Mouse (Mus musculus) retina, embryonic 14.5 days (tissue): ENCODE data around the gene Gm10337.

Source experiments
- DNase-seq: peaks from one replicate; pipeline ENCODE4 v3.0.0-alpha.2; 2015; ENCODE audit warnings: low spot score

The Gm10337 gene

DNA sequence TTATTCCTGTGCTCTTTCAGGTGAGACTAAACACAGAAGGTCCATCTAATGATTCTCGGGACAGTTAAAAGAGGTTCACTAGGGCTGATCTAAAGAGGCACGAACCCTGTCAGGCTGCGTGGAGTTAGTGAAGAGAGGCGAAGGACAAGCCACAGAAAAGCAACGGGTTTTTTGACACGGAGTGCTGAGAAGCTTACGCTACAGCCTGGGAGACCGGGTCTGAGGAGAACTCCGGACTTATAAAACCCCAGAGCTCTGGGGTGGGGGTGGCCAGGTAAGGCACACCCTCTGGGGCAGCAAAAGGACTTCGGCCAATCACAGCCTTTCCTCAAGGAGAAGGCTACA, 14.1 kb downstream of the Gm10337 start:
- no peak for DNase-seq

DNA sequence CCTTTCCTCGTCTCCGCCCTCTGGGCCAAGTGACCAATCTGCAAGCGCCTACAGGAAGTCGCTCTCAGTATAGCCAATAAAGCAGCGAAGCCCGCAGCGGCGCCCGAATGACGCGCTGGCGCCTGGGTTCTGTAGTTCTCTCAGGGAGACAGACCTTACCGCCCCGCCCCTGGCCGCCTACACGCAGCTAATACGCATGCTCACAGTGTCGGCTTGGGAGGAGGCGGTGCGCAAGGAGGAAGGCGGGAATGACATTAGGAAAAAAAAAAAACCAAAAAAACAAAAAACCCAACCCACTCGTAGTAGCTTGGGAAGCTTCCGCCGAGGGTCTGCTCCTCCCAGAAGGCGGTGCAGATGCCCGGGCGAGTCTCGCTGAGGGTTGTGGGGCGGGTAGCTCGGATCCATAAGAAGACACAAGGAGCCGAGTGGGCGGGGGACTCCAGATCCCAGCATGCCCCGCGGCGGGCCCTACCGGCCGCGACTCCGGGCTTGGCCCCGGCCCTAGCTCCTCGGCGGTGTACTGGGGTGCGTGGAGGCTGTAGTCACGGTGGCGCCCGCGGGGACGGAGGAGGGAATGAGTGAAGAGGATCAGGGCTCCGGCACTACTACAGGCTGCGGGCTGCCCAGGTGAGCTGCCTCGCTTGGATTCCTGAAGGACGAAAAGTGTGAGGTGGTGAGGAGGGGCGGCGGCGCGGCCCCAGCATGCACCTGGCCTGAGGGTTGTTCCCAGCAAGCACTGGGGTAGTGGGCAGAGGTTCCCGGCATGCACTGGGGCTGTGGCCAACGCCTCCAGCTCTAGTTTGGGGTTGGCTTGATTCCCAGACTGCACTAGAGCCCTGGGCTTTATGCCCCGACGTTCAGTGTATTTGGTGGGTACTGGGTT, 14.7 kb downstream of the Gm10337 start, which contains the start of gene Tarbp2:
Gene Tarbp2 (plus strand): TSS at position 217 of the 883 bp plus-strand sequence.
- DNase-seq, result peak; percentile 99

GRCm38 (mm10) chr15:102518859-102519201, 15.3 kb downstream of the Gm10337 start:
- DNase-seq, result no peak

DNA sequence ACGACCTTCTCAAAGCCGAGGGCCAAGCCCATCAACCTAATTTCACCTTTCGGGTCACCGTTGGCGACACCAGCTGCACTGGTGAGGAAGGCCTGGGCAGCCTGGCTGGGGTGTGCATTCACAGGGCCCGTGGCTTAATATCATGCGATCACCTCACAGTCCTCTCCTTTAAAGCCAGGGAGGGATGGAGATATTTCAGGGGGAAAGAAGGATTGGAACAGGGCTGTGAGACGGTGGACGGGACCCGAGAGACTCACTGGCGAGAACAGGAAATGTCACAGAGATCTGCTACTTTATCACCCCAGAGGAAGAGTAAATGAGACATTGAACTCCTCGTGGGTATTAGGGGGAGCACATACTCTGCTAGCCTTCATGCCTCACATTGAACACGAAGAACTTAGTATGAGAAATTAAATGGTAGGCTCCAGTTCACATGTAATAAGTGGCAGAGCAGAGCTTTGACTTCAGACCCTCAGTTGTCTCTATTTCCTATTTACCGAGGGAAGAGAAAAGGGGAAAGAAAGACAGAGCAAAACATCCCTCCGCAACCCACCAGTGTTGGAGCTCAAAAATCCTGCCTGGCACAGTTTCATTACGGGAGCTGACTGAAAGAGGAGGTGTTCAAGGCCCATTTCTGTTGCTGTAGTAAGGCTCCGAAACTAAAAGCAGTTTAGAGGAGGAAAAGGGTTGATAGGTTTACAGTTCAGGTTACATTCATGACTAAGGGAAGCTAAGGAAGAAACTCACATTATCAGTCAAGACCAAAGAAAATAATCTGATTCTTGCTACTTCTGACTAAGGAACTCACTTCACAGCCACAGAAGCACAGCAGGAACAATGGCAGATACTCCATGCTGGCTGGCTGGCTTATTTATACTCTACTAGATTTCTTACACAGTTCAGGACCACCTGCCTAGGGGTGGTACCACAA, 16.0 kb downstream of the Gm10337 start:
- DNase-seq, result no peak

DNA sequence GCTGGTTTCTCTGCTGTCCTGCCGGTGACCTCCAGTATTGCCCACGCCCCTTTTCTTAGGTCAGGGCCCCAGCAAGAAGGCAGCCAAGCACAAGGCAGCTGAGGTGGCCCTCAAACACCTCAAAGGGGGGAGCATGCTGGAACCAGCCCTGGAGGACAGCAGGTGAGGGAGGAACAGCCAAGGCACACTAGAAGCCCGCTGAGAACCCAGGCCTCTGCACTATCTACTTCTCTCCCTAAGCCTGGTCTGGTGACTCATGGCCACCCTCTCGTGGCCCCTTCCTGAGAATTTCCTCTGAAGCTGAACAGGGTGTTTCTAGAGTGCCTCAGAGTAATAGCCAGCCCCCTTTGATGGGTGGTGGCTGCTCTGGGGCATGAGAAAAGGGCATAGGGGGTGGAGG, 16.9 kb downstream of the Gm10337 start:
- DNase-seq, result no peak

DNA sequence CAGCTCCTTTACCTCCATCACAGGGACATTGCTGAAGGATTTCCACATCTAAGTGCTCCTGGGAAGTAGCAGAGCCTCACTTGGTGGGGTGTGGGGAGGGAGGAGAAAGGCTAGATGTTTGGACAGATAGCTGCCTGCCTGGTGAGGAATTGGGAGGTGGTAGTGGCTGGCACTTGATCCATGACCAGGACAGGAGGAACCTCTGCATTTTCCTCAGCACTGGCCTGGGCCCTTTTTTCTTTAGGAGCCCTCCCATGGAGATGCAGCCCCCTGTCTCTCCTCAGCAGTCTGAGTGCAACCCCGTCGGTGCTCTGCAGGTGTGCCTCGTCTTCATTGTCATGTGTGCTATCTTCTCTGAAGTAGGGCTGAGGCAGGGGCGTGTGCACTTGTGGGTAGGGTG, 18.0 kb downstream of the Gm10337 start:
- no peak for DNase-seq

DNA sequence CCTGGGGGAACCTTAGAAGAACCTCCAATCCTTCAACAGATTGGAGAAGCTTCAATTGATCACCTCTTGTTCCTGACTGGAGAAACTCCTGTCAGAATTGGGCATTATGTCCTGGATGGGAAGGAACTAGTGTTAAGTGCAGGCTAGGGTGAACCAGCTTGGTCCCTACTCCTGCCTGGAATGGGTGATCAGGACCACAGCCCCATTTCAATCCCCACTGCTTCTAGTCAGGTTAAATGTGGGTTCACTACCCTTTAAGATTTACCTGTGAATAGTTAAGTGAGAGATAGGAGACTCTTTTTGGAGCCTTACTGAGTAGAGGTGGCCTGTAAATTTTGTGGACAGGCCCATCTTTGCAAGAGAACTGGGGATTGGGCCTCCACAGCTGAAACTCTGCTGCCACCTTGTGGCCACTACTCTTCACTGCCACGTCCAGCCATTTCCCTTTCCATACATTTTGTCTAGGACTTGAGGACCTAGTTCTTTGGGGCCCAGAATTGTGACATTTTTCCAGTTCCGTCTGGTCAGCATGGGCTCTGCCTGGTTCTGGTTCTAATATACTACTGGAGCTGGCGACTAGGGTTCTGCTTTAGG, 21.5 kb downstream of the Gm10337 start, which contains the start of gene Npff:
Gene Npff (minus strand): TSS at position 51 of the 594 bp plus-strand sequence.
- DNase-seq, result peak; percentile 94

GRCm38 (mm10) chr15:102526111-102527002, 22.8 kb downstream of the Gm10337 start:
- no peak for DNase-seq

DNA sequence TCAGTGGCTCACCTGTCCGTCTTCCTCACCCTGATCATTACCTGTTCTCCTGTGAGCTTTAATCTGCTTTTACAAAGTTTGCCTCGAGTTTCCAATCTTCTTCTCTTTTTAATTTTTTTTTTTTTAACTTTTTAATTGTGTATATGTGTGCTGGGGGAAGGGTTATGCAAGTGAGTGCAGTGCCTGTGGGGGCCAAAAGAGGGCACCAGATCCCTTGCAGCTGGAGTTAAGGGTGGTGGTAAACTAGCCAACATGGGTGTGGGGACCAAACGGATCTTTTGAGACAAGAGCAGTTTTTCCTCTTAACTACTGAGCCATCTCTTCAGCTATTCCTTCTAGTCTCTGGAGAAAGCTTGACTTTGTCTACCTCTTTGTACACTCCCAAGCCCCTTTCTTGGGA, 24.4 kb downstream of the Gm10337 start:
- DNase-seq, result no peak

DNA sequence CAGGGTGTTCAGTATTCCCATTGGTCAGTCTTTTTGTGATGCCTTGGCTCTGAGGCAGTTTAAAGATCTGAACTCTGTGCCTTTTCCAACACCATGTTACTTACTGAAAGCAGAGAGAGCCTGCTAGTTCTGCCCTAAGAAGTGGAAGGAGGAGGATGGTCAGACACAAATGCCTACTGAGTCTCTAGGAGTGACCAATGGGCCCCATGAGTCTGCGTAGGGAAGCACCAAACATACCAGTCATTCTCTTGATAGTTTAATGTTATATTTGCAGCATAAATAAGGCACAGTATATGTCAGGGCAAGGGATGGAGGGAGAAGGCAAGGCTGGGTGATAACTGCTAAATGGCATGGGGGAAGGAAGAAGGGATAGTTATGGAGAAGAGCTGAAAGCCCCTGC, 24.9 kb downstream of the Gm10337 start:
- no peak for DNase-seq

GRCm38 (mm10) chr15:102530566-102530965, 27.0 kb downstream of the Gm10337 start:
- no peak for DNase-seq

- no peak for DNase-seq
These were observed 28.1 kb downstream of the Gm10337 start for GRCm38 (mm10) chr15:102531586-102531985.

DNA sequence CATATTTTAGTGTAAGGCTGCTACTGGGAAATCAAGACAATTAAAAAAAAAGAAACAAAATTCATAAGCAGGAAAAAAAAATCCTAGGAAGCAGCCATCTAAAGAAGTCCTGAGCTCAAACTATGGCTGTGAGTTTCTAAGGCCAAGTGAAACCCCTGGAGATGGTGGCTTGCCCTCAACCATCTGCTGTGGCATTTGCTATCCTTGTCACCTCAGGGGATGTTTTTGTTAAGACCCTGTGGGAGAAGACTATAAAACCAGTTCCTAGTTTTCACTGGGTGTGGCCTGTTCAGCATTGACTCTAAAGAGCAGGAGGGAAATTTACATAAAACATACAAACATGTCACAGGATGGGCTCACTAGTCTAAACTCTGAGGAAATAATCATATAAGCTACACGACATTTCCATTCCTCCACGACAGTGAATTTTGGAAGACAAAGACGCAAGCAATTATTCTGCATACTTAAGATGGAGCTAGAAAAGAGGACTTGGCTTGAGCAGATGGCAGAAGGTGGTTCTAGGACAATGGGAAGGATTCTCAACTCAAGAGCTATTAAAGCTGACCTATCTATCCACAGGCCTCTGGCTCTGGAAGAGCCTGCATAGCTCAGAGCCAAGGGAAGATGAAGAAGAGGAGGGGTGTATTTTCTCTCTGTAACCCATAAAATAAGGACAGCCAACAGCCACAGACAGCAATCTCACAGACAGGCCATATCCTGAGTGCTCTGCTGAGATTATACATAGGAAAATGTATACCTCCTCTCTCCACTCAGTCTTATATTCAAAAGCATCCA, 28.8 kb downstream of the Gm10337 start:
- no peak for DNase-seq

GRCm38 (mm10) chr15:102533926-102534325, 30.4 kb downstream of the Gm10337 start:
- DNase-seq, result no peak

DNA sequence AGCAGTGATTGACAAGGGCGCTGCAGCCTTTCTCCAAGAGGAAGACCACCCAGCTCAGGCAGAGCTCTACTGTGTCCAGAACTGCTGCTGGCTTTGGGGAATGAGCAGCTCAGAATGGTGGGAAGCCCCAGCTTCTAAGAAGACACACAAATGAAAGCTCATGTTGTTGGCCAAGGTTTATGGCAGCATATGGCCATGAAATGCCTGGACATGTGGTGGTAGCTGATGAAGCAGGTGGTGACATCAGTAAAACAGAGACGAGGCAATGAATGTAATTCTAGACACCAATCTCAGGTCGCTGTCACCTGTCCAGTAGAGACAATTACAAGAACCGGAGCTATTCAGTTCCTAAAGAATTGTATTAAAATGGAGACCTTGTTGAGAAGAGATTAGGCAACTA, 41.3 kb downstream of the Gm10337 start:
- no peak for DNase-seq

DNA sequence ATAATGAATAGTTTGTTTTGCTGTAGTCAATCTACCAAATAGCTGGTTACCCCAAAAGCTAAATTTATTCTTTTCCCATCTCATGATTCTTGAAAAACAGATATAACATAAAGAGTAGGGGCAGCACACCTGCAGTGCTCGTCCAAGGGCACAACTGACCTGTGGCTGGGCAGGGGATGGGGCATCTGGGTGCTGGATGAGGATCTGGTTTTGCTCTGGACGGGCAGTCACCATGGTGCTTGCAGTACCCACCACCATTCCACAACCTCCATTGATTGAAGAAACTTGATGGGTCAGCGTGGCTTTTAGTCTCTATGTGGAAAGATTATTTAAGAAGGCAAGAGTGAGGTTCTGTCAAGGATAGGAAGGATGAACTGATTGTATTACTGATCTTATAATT, 42.7 kb downstream of the Gm10337 start:
- DNase-seq, result no peak

- DNase-seq, result no peak
These were observed 43.3 kb downstream of the Gm10337 start for GRCm38 (mm10) chr15:102546677-102547427.

DNA sequence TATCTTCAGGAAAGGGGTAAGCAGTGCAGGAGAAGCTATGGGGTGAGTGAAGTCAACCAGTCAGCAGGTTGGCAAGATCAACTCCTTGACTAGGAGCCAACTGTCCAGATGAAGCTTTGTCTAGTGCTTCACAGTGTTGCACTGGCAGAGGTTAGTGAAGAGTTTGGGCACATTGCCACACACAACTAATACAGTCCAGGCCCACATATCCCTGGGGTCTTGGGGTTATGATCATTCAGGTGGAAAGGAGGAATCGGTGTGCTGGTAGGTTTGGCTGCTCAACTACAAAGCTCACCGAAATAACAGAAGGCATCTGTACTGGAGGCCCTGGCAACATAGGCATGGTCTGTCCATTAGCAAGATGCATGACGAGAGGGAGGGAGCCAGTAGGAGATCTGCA, 44.0 kb downstream of the Gm10337 start:
- no peak for DNase-seq

GRCm38 (mm10) chr15:102552599-102552998, 49.1 kb downstream of the Gm10337 start:
- DNase-seq, result no peak
